Mouse (Mus musculus): ENCODE data around the gene Phf21a. TPM values are rescaled to one million over a fixed set of nuclear protein-coding genes. Genes with fewer than 3 reads are reported as not detected.

Gene Phf21a
- polyA plus RNA-seq, 1 experiment = 104 TPM

DNA sequence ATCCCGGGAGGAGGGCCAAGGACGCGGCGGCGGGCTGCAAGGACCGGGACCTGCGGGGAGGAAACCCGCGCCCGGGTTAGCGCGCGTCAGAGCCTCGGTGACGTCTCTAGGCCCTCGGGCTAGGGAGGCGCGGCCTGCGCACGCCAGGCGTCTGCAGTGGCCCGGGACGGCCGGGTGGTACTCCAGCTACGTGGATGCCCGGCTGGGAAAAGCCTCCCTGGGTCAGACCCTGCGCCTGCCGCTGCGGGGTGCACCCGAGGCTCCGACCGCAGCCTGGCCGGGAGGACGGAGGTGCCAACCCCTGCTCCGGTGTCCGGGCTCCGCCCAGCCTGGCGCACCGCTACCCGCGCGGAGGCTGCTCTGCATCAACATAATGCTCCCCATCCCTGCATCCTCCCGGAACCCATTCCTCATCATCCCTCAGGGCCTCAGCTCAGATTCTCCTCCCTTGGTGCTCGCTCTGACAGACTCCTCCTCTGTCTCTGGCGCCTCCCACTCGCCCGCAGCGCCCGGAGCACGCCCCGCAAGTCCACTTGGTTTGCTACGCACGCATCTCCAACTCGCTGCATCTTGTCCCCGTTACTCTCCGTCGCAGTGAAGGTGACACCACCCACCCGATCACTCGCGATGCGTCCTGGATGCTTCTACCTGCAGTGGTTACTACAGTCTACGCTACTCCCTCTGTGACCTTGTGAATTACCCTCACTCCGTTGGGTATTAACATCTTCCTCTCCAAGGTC is 33.3 kb upstream of the Phf21a start:
- TF ChIP-seq CTCF (IDR thresholded peaks at IDR 0.05; ENCODE audit: borderline replicate concordance, extremely low read depth, insufficient read depth, insufficient read length) (no peak), POLR2A (IDR thresholded peaks at IDR 0.05; ENCODE audit: borderline replicate concordance, extremely low read depth, insufficient read depth, insufficient read length, poor library complexity, severe bottlenecking) (peak; percentile 24; the same call in 1 of the 2 replicates)
- peak; percentile 86 for DNase-seq (ENCODE audit: low read depth)

DNA sequence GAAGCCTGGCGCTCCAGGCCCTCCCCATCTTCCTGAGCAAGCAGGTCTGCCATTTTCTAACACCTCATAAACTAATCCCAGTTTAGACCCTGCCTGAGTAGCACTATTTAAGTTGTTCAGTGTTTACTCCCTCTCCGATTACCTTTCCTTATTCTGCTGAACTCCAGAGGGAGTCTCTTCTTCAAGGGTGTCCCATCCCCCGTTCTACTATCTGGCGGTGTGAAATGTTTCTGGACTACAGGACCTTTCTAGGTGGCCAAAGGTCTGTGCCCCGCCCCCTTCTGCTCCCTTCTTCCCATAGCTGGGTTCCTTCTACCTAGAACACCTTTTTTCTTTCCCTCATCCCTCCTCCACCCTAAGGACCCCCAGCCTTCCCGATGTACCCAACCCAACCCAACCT is 32.6 kb upstream of the Phf21a start:
- TF ChIP-seq CTCF (IDR thresholded peaks at IDR 0.05; ENCODE audit: borderline replicate concordance, extremely low read depth, insufficient read depth, insufficient read length) = no peak
- TF ChIP-seq POLR2A (IDR thresholded peaks at IDR 0.05; ENCODE audit: borderline replicate concordance, extremely low read depth, insufficient read depth, insufficient read length, poor library complexity, severe bottlenecking) = no peak

DNA sequence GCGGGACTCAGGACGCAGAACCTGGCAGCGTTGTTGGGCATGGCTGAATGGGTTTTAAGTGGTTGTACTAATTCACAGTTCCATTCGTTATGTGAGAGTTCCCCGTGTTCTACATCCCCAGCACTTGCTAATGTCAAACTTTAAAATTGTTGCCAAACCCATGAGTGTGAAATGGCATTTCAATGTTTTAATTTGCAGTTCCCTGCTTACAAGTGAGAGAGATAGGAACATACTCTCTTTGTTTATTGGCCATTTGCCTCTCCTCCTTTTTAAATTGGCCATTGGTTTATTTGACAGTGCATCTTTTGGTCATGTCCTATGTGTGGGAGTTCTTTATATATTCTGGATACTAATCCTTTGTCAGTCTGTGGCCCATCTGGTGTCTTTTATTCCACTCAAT is 31.6 kb upstream of the Phf21a start:
- TF ChIP-seq POLR2A (IDR thresholded peaks at IDR 0.05; ENCODE audit: borderline replicate concordance, extremely low read depth, insufficient read depth, insufficient read length, poor library complexity, severe bottlenecking) = no peak
- no peak for TF ChIP-seq CTCF (IDR thresholded peaks at IDR 0.05; ENCODE audit: borderline replicate concordance, extremely low read depth, insufficient read depth, insufficient read length)
- peak; percentile 36 for DNase-seq (ENCODE audit: low read depth)

More for the DNA sequence above, 32.6 kb upstream of the Phf21a start:
- no peak for DNase-seq (ENCODE audit: low read depth)

DNA sequence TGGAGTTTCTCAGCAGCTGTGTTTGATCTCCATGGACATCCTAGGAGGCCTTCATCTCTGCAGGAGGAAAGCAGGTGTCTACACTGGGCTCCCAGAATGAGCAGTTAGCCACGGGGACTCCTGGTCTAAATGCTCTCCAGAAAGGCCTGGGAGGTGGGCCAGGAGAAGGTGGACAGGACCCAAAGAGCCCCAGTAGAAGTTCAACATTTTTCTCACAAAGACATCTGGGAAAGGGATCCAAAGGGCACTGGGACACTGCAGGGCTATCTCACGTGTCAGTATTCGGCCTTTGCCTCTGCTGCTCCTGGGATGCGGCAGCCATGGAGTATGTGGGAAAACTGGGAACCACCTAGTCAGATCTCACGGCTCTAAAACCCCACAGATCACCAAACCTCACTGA is 29.8 kb upstream of the Phf21a start:
- TF ChIP-seq POLR2A (IDR thresholded peaks at IDR 0.05; ENCODE audit: borderline replicate concordance, extremely low read depth, insufficient read depth, insufficient read length, poor library complexity, severe bottlenecking) = no peak
- no peak for TF ChIP-seq CTCF (IDR thresholded peaks at IDR 0.05; ENCODE audit: borderline replicate concordance, extremely low read depth, insufficient read depth, insufficient read length)
- DNase-seq (ENCODE audit: low read depth) = no peak

DNA sequence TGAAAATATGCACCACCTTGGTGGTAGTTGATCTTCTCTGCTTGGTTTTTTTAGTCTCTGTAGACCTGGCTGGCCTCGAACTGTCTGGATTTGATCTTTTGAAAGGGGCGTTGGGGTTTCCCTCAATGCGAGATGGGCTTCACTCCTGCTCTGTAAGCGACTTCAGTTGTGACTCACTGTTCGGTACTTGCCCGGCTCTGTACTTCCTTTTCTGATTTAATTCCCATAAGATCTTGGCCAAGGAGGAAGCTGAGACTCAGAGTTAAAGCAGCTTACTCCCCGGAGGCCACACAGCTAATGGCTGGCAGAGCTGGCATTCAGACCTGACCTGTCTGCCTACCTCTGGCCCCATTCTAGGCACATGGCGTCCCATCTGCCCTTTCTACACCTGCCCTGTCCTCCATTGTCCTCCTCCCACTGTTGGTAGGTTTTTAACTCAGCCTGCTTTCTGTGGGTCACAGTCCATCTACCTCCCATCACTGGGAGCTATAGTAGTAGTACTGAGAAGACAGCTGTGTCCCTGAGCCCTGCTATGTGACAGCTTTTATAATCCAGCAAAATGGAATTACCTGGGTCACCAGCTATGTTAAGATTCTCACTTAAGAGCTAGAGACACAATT is 27.5 kb upstream of the Phf21a start:
- TF ChIP-seq POLR2A (IDR thresholded peaks at IDR 0.05; ENCODE audit: borderline replicate concordance, extremely low read depth, insufficient read depth, insufficient read length, poor library complexity, severe bottlenecking) = no peak
- TF ChIP-seq CTCF (IDR thresholded peaks at IDR 0.05; ENCODE audit: borderline replicate concordance, extremely low read depth, insufficient read depth, insufficient read length) = no peak
- no peak for DNase-seq (ENCODE audit: low read depth)

DNA sequence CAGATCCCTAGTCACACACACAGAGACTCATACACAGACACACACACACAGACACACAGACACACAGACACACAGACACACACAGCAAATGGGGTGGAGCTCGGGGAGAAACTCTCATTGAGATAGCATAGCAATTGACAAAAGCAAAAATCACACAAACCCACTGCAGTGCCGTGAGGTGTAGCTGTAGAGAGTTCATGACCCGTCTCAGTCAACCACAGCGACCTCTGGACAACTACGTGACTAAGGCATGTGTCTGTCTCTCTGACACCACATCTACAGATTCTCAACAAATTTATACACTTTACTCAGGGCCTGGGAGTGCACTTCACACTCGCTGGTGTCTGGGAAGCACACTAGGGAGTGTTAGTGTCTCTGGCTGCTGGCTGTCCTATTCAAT is 27.0 kb upstream of the Phf21a start:
- TF ChIP-seq CTCF (IDR thresholded peaks at IDR 0.05; ENCODE audit: borderline replicate concordance, extremely low read depth, insufficient read depth, insufficient read length) = no peak
- no peak for TF ChIP-seq POLR2A (IDR thresholded peaks at IDR 0.05; ENCODE audit: borderline replicate concordance, extremely low read depth, insufficient read depth, insufficient read length, poor library complexity, severe bottlenecking)
- no peak for DNase-seq (ENCODE audit: low read depth)

DNA sequence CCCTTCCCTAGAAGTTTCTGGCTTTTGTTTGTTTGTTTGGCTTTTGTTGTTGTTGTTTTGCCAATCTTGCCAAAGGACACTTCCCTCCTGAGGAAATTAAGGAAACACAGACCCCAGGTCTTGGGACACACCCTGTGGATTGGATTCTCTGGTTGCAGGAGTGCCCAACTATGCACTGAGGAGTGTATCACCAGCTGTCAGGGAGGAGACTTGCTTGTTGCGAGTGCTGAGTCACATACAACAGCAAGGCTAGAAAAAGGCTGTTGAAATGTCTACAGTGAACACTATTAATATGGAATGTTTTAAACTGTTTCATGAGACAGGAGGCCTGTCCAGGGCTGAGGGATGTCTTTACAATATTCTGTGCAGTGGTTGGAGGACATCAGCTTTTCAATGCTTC is 26.0 kb upstream of the Phf21a start:
- DNase-seq (ENCODE audit: low read depth) = no peak
- TF ChIP-seq POLR2A (IDR thresholded peaks at IDR 0.05; ENCODE audit: borderline replicate concordance, extremely low read depth, insufficient read depth, insufficient read length, poor library complexity, severe bottlenecking) (no peak), CTCF (IDR thresholded peaks at IDR 0.05; ENCODE audit: borderline replicate concordance, extremely low read depth, insufficient read depth, insufficient read length) (no peak)

DNA sequence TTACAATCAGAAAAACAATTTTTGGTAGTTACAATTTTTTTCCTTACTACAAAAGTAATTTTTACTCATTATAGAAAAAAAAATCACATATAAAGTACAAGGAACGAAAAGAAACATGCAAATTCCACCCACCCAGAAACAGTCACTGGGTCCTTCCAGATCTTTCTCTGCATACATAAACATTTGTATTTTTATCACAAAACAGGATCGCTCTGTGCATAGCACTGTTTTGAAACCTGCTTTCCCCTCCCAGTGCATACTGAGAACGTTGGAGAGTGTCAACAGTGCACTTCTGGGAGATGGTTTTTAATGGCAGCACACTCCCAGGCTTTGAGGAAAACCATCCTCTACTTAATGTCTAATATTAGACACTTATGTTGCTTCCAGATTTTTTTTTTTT is 25.3 kb upstream of the Phf21a start:
- TF ChIP-seq POLR2A (IDR thresholded peaks at IDR 0.05; ENCODE audit: borderline replicate concordance, extremely low read depth, insufficient read depth, insufficient read length, poor library complexity, severe bottlenecking) (no peak), CTCF (IDR thresholded peaks at IDR 0.05; ENCODE audit: borderline replicate concordance, extremely low read depth, insufficient read depth, insufficient read length) (no peak)
- no peak for DNase-seq (ENCODE audit: low read depth)

DNA sequence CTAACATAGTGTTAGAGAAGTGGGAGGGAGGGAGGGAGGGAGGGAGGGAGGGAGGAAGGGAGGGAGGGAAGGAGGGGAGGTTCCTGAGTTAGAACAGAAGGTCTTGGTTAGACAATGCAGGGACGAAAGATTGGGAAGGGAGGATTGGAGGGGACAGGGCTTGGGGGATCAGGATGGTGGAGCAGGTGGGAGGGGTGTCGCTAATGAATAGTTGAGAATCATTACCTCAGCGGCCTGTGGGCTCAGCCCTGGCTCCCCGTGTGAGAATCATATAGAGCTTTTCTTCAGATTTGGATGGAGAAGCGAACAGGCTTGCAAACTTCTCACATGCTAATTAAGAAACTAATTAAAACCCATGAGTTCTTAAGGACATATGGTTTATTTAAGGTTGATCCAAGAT is 23.3 kb upstream of the Phf21a start:
- peak; percentile 83 for DNase-seq (ENCODE audit: low read depth)
- TF ChIP-seq CTCF (IDR thresholded peaks at IDR 0.05; ENCODE audit: borderline replicate concordance, extremely low read depth, insufficient read depth, insufficient read length) = no peak
- no peak for TF ChIP-seq POLR2A (IDR thresholded peaks at IDR 0.05; ENCODE audit: borderline replicate concordance, extremely low read depth, insufficient read depth, insufficient read length, poor library complexity, severe bottlenecking)

DNA sequence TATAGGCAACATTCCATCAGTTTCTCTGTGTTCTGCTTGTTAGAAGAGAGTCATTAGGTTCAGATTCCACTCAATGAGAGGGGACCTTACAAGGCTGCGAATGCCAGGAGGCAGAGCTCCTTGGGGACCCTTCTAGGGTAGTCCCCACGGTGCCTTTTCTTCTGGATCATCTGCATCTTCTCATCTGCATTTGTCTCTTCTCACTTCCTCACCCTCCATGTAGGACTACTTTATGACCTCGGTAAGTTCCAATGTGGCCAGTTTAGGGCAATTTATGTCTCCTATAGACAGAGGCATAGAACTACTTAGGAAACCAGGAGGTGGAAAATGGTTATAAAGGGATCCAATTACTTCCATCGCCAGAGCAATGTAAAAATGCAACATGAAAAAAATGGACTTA is 21.8 kb upstream of the Phf21a start:
- no peak for DNase-seq (ENCODE audit: low read depth)
- TF ChIP-seq CTCF (IDR thresholded peaks at IDR 0.05; ENCODE audit: borderline replicate concordance, extremely low read depth, insufficient read depth, insufficient read length) (no peak), POLR2A (IDR thresholded peaks at IDR 0.05; ENCODE audit: borderline replicate concordance, extremely low read depth, insufficient read depth, insufficient read length, poor library complexity, severe bottlenecking) (no peak)

DNA sequence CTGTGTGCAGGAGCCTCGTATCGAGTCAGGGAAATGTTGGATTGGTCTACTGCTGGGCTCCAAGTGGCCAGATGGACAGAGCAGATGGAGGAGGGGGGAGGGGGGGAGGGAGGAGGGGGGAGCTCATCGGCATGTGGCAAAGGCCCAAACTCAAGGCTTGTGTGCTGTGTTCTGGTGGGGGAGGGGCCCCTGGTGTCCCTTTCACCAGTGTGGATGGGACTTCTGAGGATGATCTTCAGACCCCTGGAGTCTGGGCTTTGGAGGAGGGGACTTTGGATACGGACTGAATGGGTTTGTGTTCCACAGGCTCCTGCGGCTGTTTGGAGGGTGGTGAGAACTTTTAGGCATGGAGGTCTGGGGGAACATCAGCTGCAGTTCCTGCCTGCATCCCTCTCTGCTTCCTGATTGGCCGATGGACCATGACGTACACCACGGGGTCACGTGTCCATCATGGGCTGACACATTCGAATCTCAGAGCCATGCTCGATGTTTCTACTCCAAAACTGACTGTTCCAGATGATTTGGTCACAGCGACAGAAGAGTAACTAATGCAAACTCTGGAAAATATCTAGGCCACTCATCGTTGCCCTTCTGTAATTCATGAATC is 16.7 kb upstream of the Phf21a start:
- DNase-seq (ENCODE audit: low read depth) = peak; percentile 46
- no peak for TF ChIP-seq POLR2A (IDR thresholded peaks at IDR 0.05; ENCODE audit: borderline replicate concordance, extremely low read depth, insufficient read depth, insufficient read length, poor library complexity, severe bottlenecking)
- no peak for TF ChIP-seq CTCF (IDR thresholded peaks at IDR 0.05; ENCODE audit: borderline replicate concordance, extremely low read depth, insufficient read depth, insufficient read length)
